Mouse (Mus musculus): Measurements from ENCODE around the gene Cyp2j7.
"Not testable (repeated sequence)": the region's sequence is repeated elsewhere in the genome, so short reads cannot be mapped to it uniquely, and the experiment has no call there.

The Cyp2j7 gene

GRCm38 (mm10) chr4:96236559-96236958 is at the start of gene Cyp2j7:
Cyp2j7 (minus strand) TSS chr4:96236659.
- DNase-seq: no peak

- DNase-seq: not testable (repeated sequence)
Observed at GRCm38 (mm10) chr4:96276896-96277295, 40.4 kb upstream of the Cyp2j7 start.

- peak; percentile 7 for DNase-seq
Observed at GRCm38 (mm10) chr4:96273907-96274306, 37.4 kb upstream of the Cyp2j7 start.

DNA sequence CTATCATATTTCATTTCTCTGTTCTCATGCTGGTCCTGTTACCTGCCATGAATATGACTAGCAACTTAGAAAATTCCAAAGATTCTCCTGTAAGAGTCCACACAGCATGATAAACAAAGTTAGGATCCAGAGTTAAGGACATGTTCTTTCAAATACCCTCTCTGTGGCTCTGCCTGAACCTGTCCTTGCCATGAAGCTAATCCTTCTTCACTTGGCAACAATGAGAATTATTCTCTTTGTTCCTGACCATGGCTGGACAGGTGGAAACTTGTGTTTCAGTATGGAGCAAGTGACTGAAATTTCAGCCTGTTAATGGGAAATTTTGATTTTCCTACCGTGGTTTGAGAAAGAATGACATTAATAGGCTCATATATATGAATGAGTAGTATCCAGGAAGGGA is 39.8 kb downstream of the Cyp2j7 start:
- DNase-seq: no peak

- not testable (repeated sequence) for DNase-seq
Observed at GRCm38 (mm10) chr4:96189321-96189720, 47.1 kb downstream of the Cyp2j7 start.

DNA sequence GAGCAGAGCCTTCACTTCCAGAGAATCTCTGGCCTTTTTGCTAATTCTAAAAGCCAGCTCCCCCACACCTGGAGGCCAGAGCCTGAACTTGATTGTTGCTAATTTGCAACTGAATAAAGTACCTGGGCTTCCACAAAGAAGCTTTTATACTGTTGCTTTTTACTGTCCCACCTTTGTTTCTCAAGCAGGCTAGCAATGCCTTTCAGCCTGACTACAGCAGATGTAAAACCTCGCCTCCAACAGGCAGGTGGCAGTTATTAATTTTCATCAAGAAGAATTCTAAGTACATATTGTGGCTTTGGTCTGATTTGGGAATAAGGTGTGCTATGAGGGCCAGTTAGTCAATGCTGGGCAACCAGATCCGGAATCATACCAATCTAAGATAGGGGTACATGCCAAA is 47.8 kb downstream of the Cyp2j7 start:
- DNase-seq: not testable (repeated sequence)

- not testable (repeated sequence) for DNase-seq
Observed at GRCm38 (mm10) chr4:96188146-96188545, 48.3 kb downstream of the Cyp2j7 start.

DNA sequence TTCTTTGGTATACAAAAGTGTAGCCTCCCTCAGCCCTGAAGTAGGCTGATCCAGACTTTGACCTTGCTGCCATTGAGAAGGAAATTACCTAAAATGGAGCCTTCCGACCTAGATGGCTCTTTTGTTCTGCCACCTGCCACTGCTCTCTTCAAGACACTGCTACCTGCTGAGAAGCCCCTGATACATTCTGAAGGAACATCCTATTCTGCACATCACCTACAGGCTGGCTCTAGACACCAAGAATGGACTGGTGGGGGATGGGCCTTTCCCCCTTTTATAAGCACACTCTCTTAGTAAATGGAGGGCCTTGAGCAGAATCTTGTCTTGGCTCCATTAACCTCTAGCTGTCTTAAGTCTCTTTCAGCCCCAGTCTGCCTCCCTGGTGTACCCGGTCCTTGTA is 51.7 kb downstream of the Cyp2j7 start:
- DNase-seq: not testable (repeated sequence)

GRCm38 (mm10) chr4:96162839-96163238 is 73.6 kb downstream of the Cyp2j7 start:
- no peak for DNase-seq

GRCm38 (mm10) chr4:96161575-96161974 is 74.9 kb downstream of the Cyp2j7 start:
- no peak for DNase-seq
